Mouse (Mus musculus): ENCODE data around the gene Icam4. TPM values are rescaled to one million over a fixed set of nuclear protein-coding genes. Genes with fewer than 3 reads are reported as not detected.

Icam4 gene
- polyA plus RNA-seq, 1 experiment from 2014 or later = 6.2 TPM

- Histone ChIP-seq H3K27ac (ENCODE audit: low read depth, low read length) (no peak overlapping the region), H3K36me3 (ENCODE audit: control insufficient read depth, insufficient read depth, low read length) (no peaks in the 10 kb centered on the region), H3K4me1 (replicated peaks; ENCODE audit: control insufficient read depth, insufficient read depth, low read length) (no peaks in the 10 kb centered on the region), H3K9ac (ENCODE audit: low read length) (no peak overlapping the region), H3K4me2 (ENCODE audit: low read depth, low read length, severe bottlenecking) (no peak overlapping the region), H3K4me3 (ENCODE audit: low read depth, low read length) (no peak overlapping the region), H3K27me3 (ENCODE audit: control insufficient read depth, insufficient read depth, low read length) (peaks cover 2% of the 10 kb centered on the region; the same call in 1 of the 2 replicates), H3K9me3 (ENCODE audit: control insufficient read depth, low read length) (no peaks in the 10 kb centered on the region)
- ATAC-seq (replicated peaks; ENCODE audit: low FRiP score) = no peak
- 89% methylated on average over 3 of the region's 3 CpGs for WGBS
- DNase-seq (ENCODE audit: low spot score) = no peak
Observed at GRCm38 (mm10) chr9:21045235-21045634, 16.1 kb downstream of the Icam4 start.

GRCm38 (mm10) chr9:21051578-21051977 is 22.4 kb downstream of the Icam4 start:
- Histone ChIP-seq H3K9me3 (ENCODE audit: control insufficient read depth, low read length) (no peaks in the 10 kb centered on the region), H3K27ac (ENCODE audit: low read depth, low read length) (no peak overlapping the region), H3K9ac (ENCODE audit: low read length) (no peak overlapping the region), H3K36me3 (ENCODE audit: control insufficient read depth, insufficient read depth, low read length) (no peaks in the 10 kb centered on the region), H3K4me1 (replicated peaks; ENCODE audit: control insufficient read depth, insufficient read depth, low read length) (no peaks in the 10 kb centered on the region), H3K27me3 (ENCODE audit: control insufficient read depth, insufficient read depth, low read length) (no peaks in the 10 kb centered on the region), H3K4me3 (ENCODE audit: low read depth, low read length) (no peak overlapping the region), H3K4me2 (ENCODE audit: low read depth, low read length, severe bottlenecking) (no peak overlapping the region)
- DNase-seq (ENCODE audit: low spot score) (no peak), ATAC-seq (replicated peaks; ENCODE audit: low FRiP score) (no peak)
- WGBS = 68% methylated on average over 10 of the region's 10 CpGs

- Histone ChIP-seq H3K36me3 (ENCODE audit: control insufficient read depth, insufficient read depth, low read length) (peaks cover 5% of the 10 kb centered on the region), H3K4me3 (ENCODE audit: low read depth, low read length) (no peak overlapping the region), H3K4me1 (replicated peaks; ENCODE audit: control insufficient read depth, insufficient read depth, low read length) (no peaks in the 10 kb centered on the region), H3K4me2 (ENCODE audit: low read depth, low read length, severe bottlenecking) (no peak overlapping the region), H3K9ac (ENCODE audit: low read length) (no peak overlapping the region), H3K27me3 (ENCODE audit: control insufficient read depth, insufficient read depth, low read length) (no peaks in the 10 kb centered on the region), H3K9me3 (ENCODE audit: control insufficient read depth, low read length) (no peaks in the 10 kb centered on the region), H3K27ac (ENCODE audit: low read depth, low read length) (no peak overlapping the region)
- 85% methylated on average over 2 of the region's 2 CpGs for WGBS
- ATAC-seq (replicated peaks; ENCODE audit: low FRiP score) = no peak
- peak; percentile 35 for DNase-seq (ENCODE audit: low spot score)
Observed at GRCm38 (mm10) chr9:21062928-21063327, 33.8 kb downstream of the Icam4 start.

GRCm38 (mm10) chr9:21067006-21067684 is 38.0 kb downstream of the Icam4 start, which contains the start of gene Zglp1:
Gene Zglp1 (minus strand): TSS chr9:21067093.
- H3K36me3 ChIP-seq (ENCODE audit: control insufficient read depth, insufficient read depth, low read length) = peaks cover 5% of the 10 kb centered on the region

GRCm38 (mm10) chr9:21072641-21073040 is 43.5 kb downstream of the Icam4 start:
- H3K36me3 ChIP-seq (ENCODE audit: control insufficient read depth, insufficient read depth, low read length) = peaks cover 5% of the 10 kb centered on the region; the same call in 1 of the 2 replicates
- no peak overlapping the region for H3K27ac ChIP-seq (ENCODE audit: low read depth, low read length)

More at GRCm38 (mm10) chr9:21067006-21067684, 38.0 kb downstream of the Icam4 start, which contains the start of gene Zglp1:
- Histone ChIP-seq H3K27ac (ENCODE audit: low read depth, low read length) (no peak within 1 kb of the TSS), H3K9ac (ENCODE audit: low read length) (no peak within 1 kb of the TSS), H3K27me3 (ENCODE audit: control insufficient read depth, insufficient read depth, low read length) (no peaks in the 10 kb centered on the region), H3K4me2 (ENCODE audit: low read depth, low read length, severe bottlenecking) (no peak within 1 kb of the TSS), H3K9me3 (ENCODE audit: control insufficient read depth, low read length) (no peaks in the 10 kb centered on the region), H3K4me3 (ENCODE audit: low read depth, low read length) (no peak within 1 kb of the TSS), H3K4me1 (replicated peaks; ENCODE audit: control insufficient read depth, insufficient read depth, low read length) (no peaks in the 10 kb centered on the region)
- WGBS = 92% methylated on average over 27 of the region's 27 CpGs
- ATAC-seq (replicated peaks; ENCODE audit: low FRiP score) = no peak
- DNase-seq (ENCODE audit: low spot score) = no peak

GRCm38 (mm10) chr9:21073044-21073840 is 44.1 kb downstream of the Icam4 start, which contains the start of the genes Gm49373 and Fdx1l:
Gene Gm49373 (minus strand): TSS chr9:21073096.
Gene Fdx1l (minus strand): TSS chr9:21073614.
- peak; percentile 91 for DNase-seq (ENCODE audit: low spot score)
- peak; percentile 96 for ATAC-seq (replicated peaks; ENCODE audit: low FRiP score)
- no peaks in the 10 kb centered on the region for H3K4me1 ChIP-seq (replicated peaks; ENCODE audit: control insufficient read depth, insufficient read depth, low read length)
- H3K4me2 ChIP-seq (ENCODE audit: low read depth, low read length, severe bottlenecking) = peak within 1 kb of the TSS; percentile 78
- H3K27me3 ChIP-seq (ENCODE audit: control insufficient read depth, insufficient read depth, low read length) = no peaks in the 10 kb centered on the region
- H3K4me3 ChIP-seq (ENCODE audit: low read depth, low read length) = peak within 1 kb of the TSS; percentile 81
- H3K27ac ChIP-seq (ENCODE audit: low read depth, low read length) = no peak within 1 kb of the TSS
- H3K36me3 ChIP-seq (ENCODE audit: control insufficient read depth, insufficient read depth, low read length) = peaks cover 7% of the 10 kb centered on the region; the same call in 1 of the 2 replicates
- peak within 1 kb of the TSS; percentile 87 for H3K9ac ChIP-seq (ENCODE audit: low read length)
- WGBS = 2% methylated on average over 58 of the region's 58 CpGs
- no peaks in the 10 kb centered on the region for H3K9me3 ChIP-seq (ENCODE audit: control insufficient read depth, low read length)

More at GRCm38 (mm10) chr9:21072641-21073040, 43.5 kb downstream of the Icam4 start:
- no peak for DNase-seq (ENCODE audit: low spot score)
- WGBS = 16% methylated on average over 4 of the region's 4 CpGs
- 0 out of 2 replicates have a peak, but pooled peaks have one; percentile 2 for ATAC-seq (replicated peaks; ENCODE audit: low FRiP score)
- H3K4me3 ChIP-seq (ENCODE audit: low read depth, low read length) = peak overlapping the region; percentile 81
- no peaks in the 10 kb centered on the region for H3K9me3 ChIP-seq (ENCODE audit: control insufficient read depth, low read length)
- H3K4me2 ChIP-seq (ENCODE audit: low read depth, low read length, severe bottlenecking) = peak overlapping the region; percentile 78
- peak overlapping the region; percentile 87 for H3K9ac ChIP-seq (ENCODE audit: low read length)
- H3K4me1 ChIP-seq (replicated peaks; ENCODE audit: control insufficient read depth, insufficient read depth, low read length) = no peaks in the 10 kb centered on the region
- no peaks in the 10 kb centered on the region for H3K27me3 ChIP-seq (ENCODE audit: control insufficient read depth, insufficient read depth, low read length)

- DNase-seq (ENCODE audit: low spot score) = no peak
- Histone ChIP-seq H3K27me3 (ENCODE audit: control insufficient read depth, insufficient read depth, low read length) (no peaks in the 10 kb centered on the region), H3K4me3 (ENCODE audit: low read depth, low read length) (no peak overlapping the region), H3K9ac (ENCODE audit: low read length) (no peak overlapping the region), H3K36me3 (ENCODE audit: control insufficient read depth, insufficient read depth, low read length) (peaks cover 7% of the 10 kb centered on the region; the same call in 1 of the 2 replicates), H3K9me3 (ENCODE audit: control insufficient read depth, low read length) (no peaks in the 10 kb centered on the region), H3K4me2 (ENCODE audit: low read depth, low read length, severe bottlenecking) (no peak overlapping the region), H3K4me1 (replicated peaks; ENCODE audit: control insufficient read depth, insufficient read depth, low read length) (no peaks in the 10 kb centered on the region), H3K27ac (ENCODE audit: low read depth, low read length) (no peak overlapping the region)
- 77% methylated on average over 1 of the region's 1 CpGs for WGBS
- no peak for ATAC-seq (replicated peaks; ENCODE audit: low FRiP score)
Observed at GRCm38 (mm10) chr9:21074173-21074572, 45.0 kb downstream of the Icam4 start.

GRCm38 (mm10) chr9:21075625-21076024 is 46.5 kb downstream of the Icam4 start:
- H3K9ac ChIP-seq (ENCODE audit: low read length) = no peak overlapping the region
- H3K9me3 ChIP-seq (ENCODE audit: control insufficient read depth, low read length) = no peaks in the 10 kb centered on the region
- no peaks in the 10 kb centered on the region for H3K27me3 ChIP-seq (ENCODE audit: control insufficient read depth, insufficient read depth, low read length)
- 88% methylated on average over 3 of the region's 3 CpGs for WGBS
- H3K4me2 ChIP-seq (ENCODE audit: low read depth, low read length, severe bottlenecking) = no peak overlapping the region
- H3K27ac ChIP-seq (ENCODE audit: low read depth, low read length) = no peak overlapping the region
- no peak overlapping the region for H3K4me3 ChIP-seq (ENCODE audit: low read depth, low read length)
- ATAC-seq (replicated peaks; ENCODE audit: low FRiP score) (no peak), DNase-seq (ENCODE audit: low spot score) (no peak)
- peaks cover 13% of the 10 kb centered on the region for H3K36me3 ChIP-seq (ENCODE audit: control insufficient read depth, insufficient read depth, low read length)
- H3K4me1 ChIP-seq (replicated peaks; ENCODE audit: control insufficient read depth, insufficient read depth, low read length) = no peaks in the 10 kb centered on the region

All from forebrain, embryonic 11.5 days (tissue).